Comparison of ENCODE assay signal across 2 mouse cellular contexts in the genomic region with DNA sequence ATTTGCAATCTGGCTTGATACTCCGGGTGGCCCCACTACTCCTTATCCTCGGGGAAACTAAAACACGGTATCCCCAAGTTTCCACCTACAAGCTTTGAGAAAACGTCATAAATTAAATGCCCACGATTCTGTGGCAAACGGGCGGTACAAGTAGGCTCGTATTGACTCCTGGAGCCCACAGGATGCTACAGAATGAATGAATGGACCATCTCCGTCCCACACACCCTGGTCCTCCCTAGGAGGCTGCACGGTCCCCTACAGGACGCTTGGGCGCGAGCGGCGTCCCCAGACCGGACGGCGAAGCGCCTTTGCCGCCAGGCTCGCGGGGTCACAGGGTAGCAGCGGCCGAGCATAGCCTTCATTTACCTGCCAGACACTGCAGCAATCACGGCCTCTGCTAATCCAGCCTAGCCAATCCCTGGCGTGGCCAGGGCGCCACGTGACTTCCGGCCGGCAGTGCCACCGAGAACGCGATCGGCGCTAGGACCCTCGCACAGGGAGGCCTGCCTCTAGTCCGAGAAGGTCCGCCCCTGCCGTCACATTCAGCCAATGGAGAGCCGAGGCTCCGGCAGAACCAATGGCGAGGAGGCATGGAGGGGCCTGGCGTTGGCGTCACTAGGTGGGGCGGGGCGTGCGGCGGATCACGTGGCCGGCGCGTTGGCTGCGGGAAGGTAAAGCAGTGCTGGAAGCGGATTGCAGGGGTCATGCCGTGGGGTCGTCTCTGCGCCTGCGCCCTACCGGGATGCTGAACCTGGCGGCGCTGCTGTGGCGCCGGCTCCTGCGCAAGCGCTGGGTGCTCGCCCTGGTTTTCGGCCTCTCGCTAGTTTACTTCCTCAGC.
TF ChIP-seq lines count a peak whose summit lies in the region.

A gene (minus strand): TSS at position 511 of the 838 bp plus-strand sequence.
A gene (plus strand): TSS at position 622 of the 838 bp plus-strand sequence.

TF ChIP-seq in C2C12, 6 proteins besides CTCF, POLR2A, EP300 and RAD21 (continued from another document):
- no peak for TF ChIP-seq MYOD1 (IDR thresholded peaks at IDR 0.05; ENCODE audit: control insufficient read depth, insufficient read length, low read depth)
- no peak for TF ChIP-seq FOSL1 (IDR thresholded peaks at IDR 0.05; ENCODE audit: insufficient read depth, low read length, poor library complexity, severe bottlenecking)
- peak; percentile 96 for TF ChIP-seq USF1 (IDR thresholded peaks at IDR 0.05; ENCODE audit: low read depth)
- no peak for TF ChIP-seq MYOG (IDR thresholded peaks at IDR 0.05; ENCODE audit: control insufficient read depth, extremely low read depth, insufficient read length)

TF ChIP-seq in myocyte, 11 proteins besides CTCF, POLR2A, EP300 and RAD21 (continued from another document):
- TF ChIP-seq MYOD1 (IDR thresholded peaks at IDR 0.05; ENCODE audit: control insufficient read depth in 1 of 3, insufficient read length in 2 of 3, low read depth in 2 of 3) (peak in 1 of 3 experiments; percentile 41), TCF3 (IDR thresholded peaks at IDR 0.05; ENCODE audit: insufficient read length, low read depth) (no peak), TCF12 (IDR thresholded peaks at IDR 0.05; ENCODE audit: insufficient read depth, poor library complexity, severe bottlenecking) (no peak), SRF (IDR thresholded peaks at IDR 0.05; ENCODE audit: control insufficient read depth, insufficient read length, low read depth) (peak; percentile 10), MYOG (IDR thresholded peaks at IDR 0.05; ENCODE audit: control insufficient read depth in 1 of 3, insufficient read depth in 1 of 3, insufficient read length in 2 of 3, low read depth in 2 of 3) (peak in 1 of 3 experiments; percentile 38), REST (IDR thresholded peaks at IDR 0.05; ENCODE audit: insufficient read depth, insufficient read length) (peak; percentile 15), CEBPB (IDR thresholded peaks at IDR 0.05; ENCODE audit: insufficient read depth, poor library complexity, severe bottlenecking) (no peak), POLR2AphosphoS2 (IDR thresholded peaks at IDR 0.05; ENCODE audit: insufficient read length, low read depth) (peak; percentile 78), MAX (IDR thresholded peaks at IDR 0.05; ENCODE audit: low read depth) (peak; percentile 41)
TF ChIP-seq in myocyte: peak in this region for 7.
